Mouse (Mus musculus) adrenal gland, adult 18-20 months (tissue): ENCODE measurements around the gene Fkbp6. TPM values are rescaled to one million over a fixed set of nuclear protein-coding genes. Genes with fewer than 3 reads are reported as not detected.

Experiments
- DNase-seq, 2 experiments: peaks; one replicate each; pipeline ENCODE4 v3.0.0; 2021 to 2022; ENCODE audit warnings: low spot score in 2 of 2
- total RNA-seq, 2 experiments: library from RNA; stranded (reverse); gene quantifications; 1 replicate in 1 of 2; 2 replicates in 1 of 2; pipeline ENCODE4 v1.2.3; 2021

Fkbp6 gene
- total RNA-seq, 2 experiments from 2014 or later, result 0.33 TPM; not detected in 1

DNA sequence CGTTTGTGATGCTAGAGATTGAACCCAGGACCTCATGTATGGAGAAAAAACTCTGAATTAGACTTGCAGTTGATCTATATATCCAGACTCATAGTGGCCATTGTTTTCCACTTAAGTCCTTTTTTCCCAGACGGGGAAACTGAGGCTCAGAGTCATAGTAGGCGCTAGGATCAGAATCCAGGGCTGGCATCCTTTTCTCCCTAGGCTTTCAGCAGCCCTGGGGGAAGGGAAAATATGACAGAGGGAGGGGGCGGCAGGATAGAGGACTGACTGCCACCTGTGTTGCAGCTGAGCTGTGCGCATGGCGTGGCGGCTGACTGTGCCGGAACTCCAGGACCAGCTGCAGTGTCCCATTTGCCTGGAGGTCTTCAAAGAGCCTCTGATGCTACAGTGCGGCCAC lies 3.2 kb upstream of the Fkbp6 start, which contains the start of gene Trim50:
Gene Trim50, plus strand, starts transcription at position 301 of the 400 bp plus-strand sequence.
- no peak for DNase-seq

DNA sequence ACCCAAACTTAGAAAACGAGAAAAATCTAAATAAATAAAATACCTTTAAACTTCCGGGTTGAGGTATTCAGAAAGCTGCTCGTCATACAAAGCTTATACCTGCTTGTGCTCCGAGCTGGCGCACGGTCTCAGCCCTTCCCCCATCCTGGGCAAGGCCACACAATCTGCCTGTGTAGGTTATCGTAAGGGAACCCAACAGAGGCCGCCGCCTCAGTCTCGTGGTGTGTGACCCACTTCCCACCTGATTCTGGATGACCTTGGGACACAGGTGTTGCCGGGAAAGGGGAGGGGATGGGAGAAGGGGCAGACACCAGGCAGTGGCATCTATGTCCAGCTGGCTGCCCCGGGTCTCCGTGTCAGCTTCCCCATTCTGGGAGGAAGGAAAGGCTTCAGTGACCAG lies 1.8 kb upstream of the Fkbp6 start:
- no peak for DNase-seq

DNA sequence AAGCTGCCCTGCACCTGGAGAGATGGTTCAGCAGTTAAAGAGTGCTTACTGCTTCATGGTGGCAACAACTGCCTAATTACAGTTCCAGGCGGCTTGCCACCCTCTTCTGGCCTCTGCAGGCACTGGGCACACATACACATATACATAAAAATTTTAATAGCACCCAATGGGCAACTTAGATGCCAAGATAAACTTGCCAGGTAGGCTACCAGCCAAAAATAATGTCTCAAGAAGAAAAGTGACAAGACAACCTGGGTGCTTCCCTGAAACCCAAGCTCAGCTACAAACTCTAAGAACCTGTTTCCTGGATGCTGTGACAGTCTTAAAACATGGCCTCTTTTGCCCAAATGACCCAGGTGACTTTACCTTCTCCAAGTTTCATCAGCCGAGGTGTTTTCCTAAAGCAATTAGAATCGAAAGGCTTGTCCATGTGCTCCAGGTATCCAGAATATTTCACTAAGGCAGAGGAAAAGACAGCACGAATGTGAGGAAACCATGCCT lies 2.3 kb downstream of the Fkbp6 start:
- no peak for DNase-seq

DNA sequence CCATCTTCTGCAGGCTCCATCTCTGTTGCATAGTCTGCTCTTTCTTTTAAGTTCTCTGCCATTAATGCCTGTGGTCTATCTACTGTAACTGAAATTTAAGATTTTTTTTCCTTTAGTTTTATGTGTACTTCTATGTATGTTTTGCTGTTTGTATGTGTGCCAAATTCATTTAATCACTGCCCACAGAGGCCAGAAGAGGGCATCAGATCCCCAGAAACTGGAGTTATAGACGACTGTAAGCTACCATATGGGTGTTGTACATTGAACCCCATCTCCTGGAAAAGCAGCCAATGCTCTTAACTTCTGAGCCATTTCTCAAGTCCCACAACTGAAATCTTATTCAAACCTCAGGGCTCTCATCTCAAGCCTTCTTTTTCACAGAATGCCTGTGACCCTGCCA lies 3.4 kb downstream of the Fkbp6 start:
- DNase-seq, result no peak

GRCm38 (mm10) chr5:135345989-135346388 lies 3.9 kb downstream of the Fkbp6 start:
- DNase-seq, result no peak

DNA sequence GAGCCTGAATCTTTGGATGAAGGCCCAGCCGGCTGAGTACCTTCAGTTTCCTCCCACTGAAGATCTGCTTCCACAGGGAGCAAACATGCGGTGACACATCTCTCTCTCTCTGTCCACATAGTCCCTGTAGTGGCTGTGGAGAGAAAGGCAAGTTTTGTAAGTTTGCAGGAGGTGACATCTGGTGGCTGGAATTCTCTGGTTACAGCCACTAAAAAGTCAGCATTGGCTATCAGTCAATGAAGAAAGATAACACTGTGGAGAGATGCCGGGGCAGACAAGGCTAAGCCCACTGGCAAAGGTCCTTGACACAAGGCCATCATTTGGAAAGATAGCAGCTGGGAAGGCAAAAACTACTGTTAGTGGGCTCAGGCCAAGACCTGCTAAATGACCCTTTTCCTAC lies 12.3 kb downstream of the Fkbp6 start:
- DNase-seq, result peak in 1 of 2 experiments; percentile 17

GRCm38 (mm10) chr5:135331161-135331560 lies 18.7 kb downstream of the Fkbp6 start:
- no peak for DNase-seq

GRCm38 (mm10) chr5:135330201-135330600 lies 19.6 kb downstream of the Fkbp6 start:
- no peak for DNase-seq

DNA sequence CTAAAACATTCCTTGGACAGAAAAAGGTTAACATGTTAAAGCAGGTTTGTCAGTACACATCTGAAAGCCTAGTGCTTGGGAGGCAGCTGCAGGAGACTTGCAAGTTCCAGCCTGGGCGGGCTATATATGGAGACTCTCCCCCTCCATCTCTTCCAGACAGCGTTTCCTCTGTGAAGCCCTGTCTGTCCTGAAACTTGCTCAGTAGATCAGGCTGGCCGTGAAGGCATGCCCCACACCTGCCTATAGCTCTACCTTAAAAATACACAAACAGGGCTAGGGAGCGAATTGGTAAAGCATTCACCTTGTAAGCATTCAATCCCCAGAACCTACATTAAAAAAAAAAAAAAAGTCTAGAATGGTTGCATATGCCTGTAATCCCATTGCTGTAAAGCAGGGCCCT lies 20.4 kb downstream of the Fkbp6 start:
- no peak for DNase-seq

- DNase-seq, result no peak
Observed at GRCm38 (mm10) chr5:135326121-135326659, 23.7 kb downstream of the Fkbp6 start.

GRCm38 (mm10) chr5:135322197-135322596 lies 27.6 kb downstream of the Fkbp6 start:
- no peak for DNase-seq

DNA sequence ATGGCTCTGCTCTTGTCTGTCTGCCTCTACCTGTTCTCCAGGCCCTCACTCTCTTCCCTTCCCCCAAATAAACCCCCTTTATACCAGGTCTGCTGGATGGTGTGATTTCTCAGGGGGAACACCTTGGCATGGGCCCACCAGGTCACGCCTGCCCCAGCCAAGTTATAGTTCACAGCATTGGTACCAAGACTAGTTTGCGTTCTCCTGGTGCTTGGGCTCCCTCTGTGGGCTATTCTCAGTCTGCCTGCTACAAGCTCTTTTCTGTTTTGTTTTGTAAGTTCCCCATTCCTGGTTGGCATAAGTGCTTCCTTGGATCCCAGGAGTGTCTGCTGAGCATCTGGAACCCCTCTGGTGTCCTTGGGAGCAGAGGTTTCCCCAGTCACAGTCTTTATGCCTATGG lies 30.0 kb downstream of the Fkbp6 start:
- no peak for DNase-seq

GRCm38 (mm10) chr5:135316177-135316576 lies 33.7 kb downstream of the Fkbp6 start:
- no peak for DNase-seq

DNA sequence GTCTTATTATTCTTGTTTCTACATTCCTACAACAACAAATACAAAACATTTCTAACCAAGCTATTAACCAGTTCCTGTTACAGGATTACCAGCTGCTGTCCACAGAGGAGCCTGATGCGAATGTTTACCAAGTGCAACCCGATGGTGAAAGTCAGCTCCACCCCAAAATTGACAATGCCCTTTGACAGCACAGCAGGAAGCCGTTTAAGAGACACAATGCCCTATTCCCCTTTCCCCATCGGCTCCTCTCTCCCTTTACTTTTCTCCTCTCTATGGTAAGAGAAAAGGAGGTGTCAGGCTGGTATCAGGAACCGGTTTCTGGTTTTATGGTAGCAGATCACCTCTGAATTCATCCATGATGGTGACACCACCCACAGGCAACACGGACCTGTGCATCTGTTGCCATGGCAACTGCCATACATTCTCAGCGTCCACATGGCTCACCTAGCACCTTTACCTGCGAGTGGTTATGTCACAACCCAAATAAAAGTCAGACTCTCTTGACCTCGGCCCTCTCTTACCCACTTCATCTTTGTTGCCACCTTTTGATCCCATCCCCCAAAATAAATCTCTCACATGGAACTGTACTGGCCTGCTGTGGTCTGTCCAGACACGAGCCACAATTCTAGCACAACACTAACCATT lies 43.4 kb downstream of the Fkbp6 start:
- DNase-seq, result no peak

GRCm38 (mm10) chr5:135302454-135302853 lies 47.4 kb downstream of the Fkbp6 start:
- DNase-seq, result no peak

- no peak for DNase-seq
Observed at GRCm38 (mm10) chr5:135301916-135302315, 47.9 kb downstream of the Fkbp6 start.

DNA sequence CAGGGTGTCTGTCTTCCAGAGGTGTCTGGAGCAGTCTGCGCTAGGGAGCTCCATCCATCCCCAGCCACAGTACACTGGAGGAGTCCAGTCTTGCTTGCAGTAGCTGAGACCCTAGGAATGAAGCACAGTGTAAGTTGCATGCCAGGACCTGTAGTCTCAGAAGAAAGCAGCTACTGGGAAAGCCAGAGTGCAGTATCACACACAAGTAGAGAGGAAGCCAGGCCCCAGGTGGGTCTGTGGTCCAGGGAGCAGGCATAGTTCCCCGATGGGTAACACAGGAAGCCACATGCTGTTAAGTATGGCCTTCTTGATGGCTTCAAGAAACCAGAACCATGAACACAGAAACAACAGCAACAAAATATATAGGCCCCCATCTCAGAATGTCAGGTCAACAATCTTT lies 57.8 kb downstream of the Fkbp6 start:
- DNase-seq, result no peak

- no peak for DNase-seq
Observed at GRCm38 (mm10) chr5:135291193-135291592, 58.7 kb downstream of the Fkbp6 start.

DNA sequence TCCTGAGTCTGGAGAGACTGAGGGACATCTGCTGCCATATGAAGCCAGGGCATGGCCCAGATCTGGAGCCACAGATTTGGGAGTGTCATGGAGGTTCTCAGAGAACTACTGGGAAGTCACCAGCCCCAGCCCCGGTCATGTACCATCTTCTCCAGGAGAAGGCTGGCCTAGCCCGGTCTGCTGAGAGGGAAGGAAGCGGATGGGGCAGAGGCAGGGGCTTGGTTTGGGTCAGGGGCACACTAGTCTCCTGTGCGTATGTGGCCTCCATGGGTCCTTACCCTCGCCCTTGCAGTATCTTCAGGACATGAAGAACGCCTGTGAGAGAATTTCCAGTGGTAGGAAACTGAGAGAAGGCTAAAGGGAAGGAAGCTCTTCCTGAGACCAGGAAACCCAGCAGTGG lies 59.1 kb downstream of the Fkbp6 start:
- DNase-seq, result no peak

DNA sequence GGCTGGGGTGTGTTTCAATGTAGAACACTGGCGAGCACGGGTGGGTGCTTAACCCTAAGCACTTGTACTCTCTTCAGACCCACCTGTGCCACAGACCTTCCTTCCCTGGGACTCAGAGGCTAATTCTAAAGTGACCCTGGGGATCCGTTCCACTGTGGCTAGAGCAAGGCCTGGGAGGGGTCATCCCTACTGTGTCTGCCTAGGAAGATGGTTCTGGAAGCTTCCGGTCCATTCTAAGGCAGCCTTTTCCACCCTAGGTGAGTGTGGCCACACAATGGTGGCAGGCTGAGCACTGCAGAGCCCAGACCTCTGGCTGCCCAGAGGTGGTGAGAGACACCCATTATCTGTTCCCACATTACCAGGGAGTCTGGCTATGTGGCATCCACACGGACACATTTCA lies 62.9 kb downstream of the Fkbp6 start:
- DNase-seq, result no peak

DNA sequence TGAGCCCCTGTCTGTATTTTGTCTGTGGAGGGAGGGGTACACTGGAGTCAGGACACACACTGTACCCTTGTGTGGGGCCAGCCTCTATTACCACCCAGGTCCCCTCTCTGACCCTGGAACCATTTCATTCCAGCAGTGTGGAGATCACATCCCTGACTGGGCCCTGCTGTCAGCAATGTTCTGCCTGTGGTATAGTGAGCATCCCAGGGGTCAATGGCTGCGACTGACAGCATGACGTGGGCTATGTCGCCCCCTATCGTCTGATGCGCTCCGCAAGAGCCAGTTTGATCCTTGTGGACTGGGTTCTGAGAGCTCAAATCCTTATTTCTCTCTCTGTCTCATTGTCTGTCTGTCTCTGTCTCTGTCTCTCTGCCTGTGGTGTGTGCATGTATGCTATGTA lies 63.7 kb downstream of the Fkbp6 start:
- peak; percentile 78 to 79 for DNase-seq

- no peak for DNase-seq
Observed at GRCm38 (mm10) chr5:135285211-135285610, 64.6 kb downstream of the Fkbp6 start.

- DNase-seq, result no peak
Observed at GRCm38 (mm10) chr5:135280226-135280625, 69.6 kb downstream of the Fkbp6 start.
